Mouse (Mus musculus) spleen, adult 18-20 months (tissue): ENCODE data around the gene Mslnl.

Experiments
- DNase-seq, 2 experiments: peaks; one replicate each; pipeline ENCODE4 v3.0.0; 2022; ENCODE audit warnings: mixed read lengths in 2 of 2

Gene Mslnl

DNA sequence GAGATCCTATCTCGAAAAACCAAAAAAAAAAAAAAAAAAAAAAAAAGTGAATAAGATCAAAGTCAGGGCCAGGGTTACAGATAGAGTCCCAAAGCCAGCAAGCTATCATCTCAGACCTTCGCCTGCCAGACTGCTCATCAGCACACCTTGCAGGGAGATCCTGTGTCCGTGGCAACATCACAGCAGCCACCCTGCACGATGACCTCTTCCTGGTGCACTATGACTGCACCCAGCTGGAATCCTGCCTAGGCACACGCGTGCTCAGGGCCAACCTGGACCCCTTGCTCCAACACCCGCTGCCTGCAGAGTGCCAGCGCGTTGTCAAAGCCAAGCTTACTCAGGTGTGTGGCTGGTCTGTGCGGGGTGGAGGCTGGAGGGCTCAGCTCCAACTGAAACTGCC lies 8.5 kb downstream of the Mslnl start:
- DNase-seq = no peak

DNA sequence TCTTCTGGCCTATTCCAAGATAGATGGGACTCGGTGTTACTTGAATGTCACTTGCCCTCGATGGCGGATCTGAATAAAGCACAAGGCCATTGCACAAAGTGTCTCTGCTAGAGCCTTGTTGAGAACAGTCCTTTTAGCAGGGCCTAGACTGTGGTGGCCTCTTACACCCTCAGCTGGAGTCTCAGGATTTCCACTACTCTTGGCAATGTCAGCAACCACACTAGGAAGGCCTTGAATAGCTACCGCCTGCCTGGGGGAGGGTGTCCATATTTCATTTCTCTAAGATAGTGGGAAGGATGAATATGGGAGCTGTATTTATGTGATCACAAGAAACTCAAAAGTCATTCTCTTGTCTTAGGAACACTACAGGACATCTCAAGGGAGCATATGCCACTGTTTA lies 12.4 kb downstream of the Mslnl start:
- DNase-seq = no peak

DNA sequence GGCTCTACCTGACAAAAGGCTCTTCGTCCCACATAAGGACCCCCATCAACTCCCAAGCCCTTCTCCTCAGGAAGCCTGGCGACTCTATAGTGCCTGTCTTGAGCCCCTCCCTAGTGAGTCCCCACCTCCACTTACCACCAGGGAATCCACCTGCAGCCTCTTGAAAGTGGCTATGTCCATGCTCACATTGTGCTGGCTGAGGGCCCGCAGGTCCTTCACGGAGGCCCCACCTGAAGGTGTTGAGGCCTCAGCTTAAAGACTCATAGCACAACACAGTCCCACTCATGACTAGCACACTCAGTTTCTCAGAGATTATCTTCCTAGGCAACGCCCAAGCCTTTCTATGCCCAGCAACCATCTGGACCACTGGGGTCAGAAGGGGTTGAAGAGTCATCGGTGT lies 13.5 kb downstream of the Mslnl start:
- DNase-seq = no peak

DNA sequence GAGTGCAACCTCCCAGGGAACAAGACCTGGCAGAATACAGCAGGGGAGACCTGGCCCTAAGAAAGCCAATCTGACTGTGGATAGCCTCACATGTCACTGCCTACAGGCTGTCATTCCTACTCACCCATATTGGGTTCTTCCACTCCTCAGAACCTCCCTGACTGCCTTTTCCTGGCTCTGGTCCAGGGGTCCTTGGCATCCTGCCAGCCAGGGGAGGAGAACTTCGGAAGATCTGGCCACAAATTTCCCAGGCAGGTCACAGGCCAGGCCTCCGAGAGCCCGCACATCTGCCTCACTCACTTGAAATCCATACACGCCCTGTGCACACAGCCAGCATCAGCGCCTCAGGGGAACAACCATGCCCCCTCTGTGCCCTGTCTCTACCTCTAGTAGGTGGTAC lies 15.6 kb downstream of the Mslnl start:
- DNase-seq = no peak

DNA sequence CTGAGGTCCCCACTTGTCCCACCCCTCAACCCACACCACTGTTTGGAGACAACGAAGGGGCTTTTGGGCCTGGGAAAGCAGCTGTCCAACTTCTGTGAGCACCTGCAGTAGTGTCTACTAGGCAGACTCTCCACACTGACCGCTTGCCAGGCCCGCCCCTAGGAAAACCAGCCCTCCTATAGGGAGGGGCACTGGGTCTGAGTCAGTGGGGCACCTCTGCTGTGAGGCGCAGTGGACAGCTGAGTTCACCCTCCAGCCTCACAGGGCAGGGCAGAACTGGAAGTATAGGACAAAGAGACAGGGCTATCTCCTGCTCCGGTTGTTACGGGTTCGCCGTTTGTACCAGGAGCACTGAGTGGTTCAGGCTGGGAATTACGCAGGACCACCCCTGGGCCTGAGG lies 18.4 kb downstream of the Mslnl start, which contains the start of gene Msln:
TSS of gene Msln (minus strand) at position 138 of the 400 bp plus-strand sequence.
- DNase-seq = no peak

DNA sequence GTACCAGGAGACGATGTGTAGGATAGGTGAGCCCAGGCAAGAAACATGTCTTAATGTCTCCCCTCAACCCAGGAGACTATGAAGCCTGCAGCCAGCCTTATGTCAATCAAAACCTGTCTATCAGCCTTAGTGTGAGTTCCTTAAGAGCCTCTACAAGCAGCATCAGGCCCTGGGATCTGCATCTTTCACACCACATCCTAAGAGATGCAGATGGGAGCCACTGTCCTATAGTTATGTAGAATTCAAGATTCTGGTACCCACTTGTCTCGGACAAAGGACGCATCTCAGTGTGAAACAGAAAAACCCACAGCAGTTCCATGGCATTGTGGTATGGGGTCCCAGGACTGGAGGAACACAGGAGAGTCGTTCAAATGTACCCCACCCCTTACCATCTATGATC lies 19.2 kb downstream of the Mslnl start:
- DNase-seq = no peak

DNA sequence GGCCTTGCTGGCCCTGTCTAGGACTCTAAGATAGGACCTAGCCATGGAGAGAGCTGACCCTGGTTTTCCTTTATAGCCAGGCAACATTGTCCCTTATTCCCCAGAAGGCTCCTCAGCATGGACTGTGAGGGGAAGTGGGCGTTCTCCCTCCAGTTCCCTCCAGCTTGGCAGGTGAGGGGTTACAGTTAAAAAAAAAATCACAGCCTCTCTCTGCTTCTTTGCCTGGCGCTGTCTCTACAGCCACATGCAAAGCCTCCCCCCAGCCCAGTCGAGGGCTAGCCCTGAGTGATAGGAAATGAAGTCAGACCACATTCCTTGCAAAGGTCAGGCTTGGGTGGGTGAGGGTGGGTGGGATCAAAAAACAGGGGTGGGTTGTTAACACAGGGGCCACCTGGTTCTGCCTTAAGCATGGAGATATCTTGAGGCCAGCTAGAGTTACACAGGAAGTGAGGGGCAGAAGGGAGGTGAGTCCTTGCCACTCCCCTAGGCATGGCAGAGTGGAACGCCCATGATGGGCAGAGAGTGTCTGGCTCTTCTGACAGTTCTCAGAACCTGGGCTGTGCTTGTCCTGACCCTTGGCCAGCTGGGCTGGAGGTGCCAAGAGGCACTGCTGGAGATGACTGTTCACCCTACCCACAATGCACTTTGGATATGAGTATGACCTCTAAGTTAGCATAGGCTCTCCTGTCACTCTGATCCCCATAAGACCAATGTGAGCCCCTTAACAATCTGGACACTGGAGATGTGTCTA lies 20.0 kb downstream of the Mslnl start:
- DNase-seq = no peak

DNA sequence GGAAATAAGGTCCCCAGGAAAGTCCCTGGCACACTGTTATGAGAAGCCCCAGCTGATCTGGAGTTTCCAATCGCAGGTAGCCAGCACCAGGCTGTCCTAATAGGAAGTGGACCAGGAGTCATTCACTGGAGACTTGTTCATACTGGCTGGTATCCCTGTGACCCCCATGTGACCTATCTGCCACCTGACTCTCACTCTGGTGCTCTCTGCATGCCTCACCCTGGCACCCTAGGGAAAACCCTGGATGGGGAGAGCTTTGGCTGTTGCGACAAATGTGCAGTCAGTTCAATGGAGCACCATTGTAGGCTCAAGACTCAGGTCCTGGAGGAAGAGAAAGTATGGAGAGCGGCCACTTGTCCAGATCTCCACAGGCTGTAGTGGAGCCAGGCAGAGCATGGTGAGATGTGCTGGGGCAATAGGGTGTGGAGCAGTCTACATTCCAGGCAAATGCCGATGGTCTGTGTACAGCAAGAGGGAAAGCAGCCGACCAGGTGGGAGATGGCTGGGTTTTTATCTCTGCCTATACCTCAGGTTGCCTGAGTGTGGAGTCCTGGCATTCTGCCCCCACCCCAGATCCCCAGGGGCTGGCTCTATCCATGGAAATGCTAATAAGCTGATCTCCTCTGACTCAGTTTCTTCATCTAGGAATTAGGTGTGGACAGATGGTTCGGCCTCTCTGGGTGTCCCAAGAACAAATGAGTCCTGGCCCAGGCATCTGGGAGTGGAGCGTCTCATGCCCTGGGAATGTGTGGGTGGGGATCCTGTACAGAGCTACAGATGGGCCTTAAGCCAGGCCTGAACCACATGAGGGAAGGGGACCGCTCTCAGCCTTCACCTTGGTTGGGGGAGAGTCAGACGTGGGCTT lies 20.8 kb downstream of the Mslnl start:
- no peak for DNase-seq

DNA sequence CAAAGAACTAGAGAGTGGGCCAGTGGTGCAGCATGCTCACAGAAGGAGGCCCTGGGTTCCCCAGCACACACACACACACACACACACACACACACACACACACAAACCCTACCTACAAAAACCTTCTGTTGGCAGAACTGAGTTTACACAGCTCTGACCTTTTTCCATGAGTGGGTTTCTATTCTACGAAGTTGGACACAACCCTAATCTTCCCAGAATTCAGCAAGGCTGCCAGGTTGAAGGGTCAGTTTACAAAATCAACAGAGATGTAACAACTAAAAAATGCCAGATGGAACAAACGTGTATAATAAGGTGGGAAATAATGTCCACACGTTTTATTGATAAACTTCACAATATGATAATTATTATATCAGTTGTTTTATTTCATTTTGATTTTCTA lies 21.8 kb downstream of the Mslnl start:
- DNase-seq = no peak

DNA sequence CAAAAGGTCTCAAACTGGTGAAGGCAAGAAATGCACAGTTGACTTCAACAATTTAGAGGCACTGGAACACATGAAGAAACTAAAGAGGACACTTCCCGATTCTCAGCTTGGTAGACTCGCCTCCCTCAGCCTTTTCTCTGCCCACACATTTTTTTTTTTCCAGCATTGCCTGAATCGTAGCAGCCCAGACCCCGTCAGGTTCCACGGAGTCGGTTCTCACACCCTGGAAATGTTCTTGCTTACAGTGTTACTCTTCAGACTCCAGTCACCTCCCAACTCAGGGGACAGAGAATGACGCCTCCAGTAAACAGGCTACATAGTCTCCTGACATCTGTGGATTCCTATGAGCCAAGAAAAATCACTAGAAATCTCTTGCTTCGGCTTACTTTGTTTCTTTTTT lies 24.3 kb downstream of the Mslnl start:
- DNase-seq = no peak

DNA sequence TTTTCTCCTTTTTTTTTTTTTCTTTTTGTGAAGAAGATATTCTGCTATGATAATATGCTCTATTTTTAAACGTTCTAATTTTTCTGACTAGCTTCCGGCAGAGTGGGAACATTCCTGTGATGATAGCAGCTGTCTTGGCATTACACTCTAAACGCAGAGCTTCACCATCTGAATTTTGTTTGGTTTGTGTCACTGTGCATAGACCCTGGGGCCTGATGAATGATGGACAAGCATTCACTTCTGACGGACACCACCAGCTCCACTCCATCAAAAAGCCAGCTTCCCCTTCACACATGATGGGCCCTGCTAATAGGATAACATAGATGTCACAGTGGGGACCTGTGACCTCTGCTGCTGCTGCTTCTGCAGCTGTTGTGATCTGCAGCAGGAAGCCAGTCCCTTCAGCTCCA lies 25.7 kb downstream of the Mslnl start:
- no peak for DNase-seq

DNA sequence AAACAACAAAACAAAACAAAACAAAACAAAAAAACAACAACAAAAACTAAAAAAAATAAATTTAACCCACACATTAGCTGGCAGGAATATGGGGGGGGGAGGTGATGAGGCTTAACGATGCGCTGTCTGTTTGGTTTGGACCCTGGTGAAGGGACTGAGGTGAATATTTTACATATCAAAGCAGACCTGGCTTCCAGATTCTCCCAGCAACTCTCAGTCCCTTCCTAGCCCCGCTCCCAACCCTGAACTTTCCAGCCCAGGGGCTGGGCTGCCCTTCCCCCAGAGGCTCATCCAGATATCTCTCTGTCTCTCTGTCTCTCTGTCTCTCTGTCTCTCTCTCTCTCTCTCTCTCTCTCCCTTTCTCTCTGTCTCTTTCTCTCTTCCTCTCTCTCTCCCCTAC lies 26.7 kb downstream of the Mslnl start:
- no peak for DNase-seq

DNA sequence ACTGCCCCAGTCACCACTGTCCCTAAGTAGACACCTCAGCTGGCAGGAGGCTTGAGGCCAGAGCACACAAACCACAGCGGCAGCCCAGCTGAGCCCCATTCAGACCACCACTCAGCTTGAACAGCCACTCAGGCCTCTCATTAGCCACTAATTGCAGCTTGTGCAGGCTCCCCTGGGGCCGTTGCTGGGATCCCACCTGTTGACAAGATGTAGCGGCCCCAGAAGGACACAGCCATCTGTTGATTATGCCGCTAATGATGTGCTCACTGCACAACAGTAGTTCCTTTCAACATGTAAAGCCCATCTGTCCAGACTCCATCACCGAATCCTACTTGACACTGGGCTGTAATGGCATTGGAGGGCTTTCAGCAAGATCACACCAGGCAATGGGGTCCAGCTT lies 30.0 kb downstream of the Mslnl start:
- DNase-seq = no peak

DNA sequence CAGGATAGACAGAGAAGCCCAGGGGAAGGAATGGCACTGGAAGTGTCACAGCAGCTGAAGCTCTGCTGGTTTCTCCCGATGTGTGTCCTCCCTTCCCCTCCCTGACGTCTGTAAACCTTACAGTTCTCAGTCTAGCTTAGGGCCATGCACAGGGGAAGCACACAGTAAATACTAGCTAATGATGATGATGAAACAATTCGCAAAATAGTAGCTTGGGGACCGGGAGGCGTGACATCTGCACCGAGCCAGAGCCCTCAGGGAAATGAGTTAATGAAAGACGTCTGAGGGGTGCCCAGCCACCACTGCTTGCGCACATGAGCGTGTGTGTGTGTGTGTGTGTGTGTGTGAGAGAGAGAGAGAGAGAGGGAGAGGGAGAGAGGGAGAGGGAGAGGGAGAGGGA lies 33.5 kb downstream of the Mslnl start:
- DNase-seq = no peak

DNA sequence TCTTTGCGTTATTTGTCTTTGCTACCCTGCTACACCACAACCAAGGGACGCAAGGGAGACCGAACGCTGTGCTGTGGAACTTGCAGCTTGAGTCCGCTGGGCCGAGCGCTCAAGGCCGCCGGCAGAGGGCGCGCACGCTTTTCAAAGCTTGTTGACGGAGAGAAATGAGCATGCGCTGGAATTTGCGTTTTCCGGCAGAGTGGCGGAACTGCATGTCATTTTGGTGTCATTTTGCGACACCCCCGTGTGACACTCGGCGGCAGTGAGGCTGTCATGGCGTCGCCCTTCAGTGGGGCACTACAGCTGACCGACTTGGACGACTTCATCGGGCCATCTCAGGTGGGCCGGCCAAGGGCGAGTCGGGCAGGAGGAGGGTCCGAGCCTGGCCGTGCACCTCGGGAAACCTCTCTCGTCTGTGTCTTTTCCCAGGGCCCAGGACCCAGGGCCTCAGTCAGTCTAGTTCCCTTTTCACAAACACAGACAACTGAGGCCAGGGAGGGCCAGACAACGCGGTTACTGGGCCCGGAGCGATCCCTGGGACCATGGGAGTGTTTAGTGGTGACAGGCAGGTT lies 37.8 kb downstream of the Mslnl start, which contains the start of gene Narfl:
TSS of gene Narfl (plus strand) at position 228 of the 572 bp plus-strand sequence.
- DNase-seq = peak; percentile 92 to 98

DNA sequence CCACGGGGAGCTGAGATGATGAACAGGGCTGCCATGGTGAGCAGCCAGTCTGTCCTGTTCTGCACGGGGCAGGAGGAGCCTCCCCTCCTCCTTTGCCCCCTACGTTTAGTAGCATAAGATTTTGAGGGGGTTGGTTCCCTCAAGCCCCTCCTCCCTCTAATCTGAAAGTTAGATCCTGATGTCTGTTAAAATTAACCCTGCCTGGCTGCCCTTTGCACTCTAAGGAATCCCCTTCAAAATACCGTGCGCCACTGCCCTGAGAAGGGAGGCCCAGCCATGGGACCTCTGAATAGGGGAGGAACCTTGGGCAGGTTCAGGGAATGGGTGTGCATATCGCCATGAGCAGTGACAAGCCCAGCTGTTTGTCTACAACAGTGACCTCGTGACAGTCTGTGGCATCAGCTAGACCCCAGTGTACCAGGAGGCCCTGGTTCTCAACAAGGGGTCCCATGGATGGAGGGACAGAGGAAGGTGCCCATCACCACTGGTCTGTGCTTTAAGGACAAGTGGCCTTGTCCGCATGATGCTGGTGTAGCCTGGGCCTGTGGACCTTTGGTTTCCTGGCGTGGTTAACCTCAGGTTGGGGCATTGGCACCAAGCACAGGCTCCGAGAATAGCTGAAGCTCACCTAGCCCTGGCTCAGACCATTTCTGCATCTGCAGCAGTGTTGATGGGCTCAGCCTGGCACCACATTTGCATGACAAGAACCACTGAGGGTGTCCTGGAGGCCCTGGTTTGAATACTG lies 39.6 kb downstream of the Mslnl start:
- no peak for DNase-seq

DNA sequence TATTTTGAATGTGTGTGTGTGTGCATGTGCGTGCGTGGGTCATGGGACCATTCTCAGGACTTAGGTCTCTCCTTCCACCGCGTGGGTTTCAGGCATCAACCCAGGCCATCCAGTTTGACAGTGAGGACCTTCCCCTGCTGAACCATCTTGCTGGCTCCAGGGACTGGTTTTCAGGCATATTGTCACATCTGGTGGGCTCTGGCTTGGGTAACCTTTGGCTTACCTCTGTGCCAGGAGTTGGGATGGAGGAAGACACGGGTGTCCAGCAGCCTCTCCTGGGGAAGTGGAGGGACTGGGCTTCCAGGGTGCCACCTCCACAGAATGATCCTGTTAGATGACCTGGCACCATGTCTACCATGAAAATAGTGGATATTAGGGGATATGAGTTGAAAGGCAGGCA lies 42.1 kb downstream of the Mslnl start:
- no peak for DNase-seq

DNA sequence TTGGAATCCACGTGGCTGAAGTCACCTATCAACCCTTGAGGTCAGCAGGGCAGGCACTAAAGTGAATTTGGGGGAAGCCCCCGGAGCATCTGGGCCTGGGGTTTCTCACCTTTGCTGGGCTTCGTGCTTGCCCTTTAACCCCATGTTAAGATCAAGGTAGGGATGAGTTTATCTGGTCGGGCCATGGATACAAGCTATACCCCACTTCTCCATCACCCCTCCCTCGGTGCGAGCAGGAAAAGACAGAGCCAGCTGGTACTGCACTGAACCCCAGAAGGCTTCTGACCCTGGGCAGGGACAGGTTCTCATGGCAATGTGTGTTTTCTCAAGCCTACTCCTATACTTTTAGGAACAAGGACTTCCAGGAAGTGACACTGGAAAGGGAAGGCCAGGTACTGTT lies 45.5 kb downstream of the Mslnl start:
- no peak for DNase-seq

DNA sequence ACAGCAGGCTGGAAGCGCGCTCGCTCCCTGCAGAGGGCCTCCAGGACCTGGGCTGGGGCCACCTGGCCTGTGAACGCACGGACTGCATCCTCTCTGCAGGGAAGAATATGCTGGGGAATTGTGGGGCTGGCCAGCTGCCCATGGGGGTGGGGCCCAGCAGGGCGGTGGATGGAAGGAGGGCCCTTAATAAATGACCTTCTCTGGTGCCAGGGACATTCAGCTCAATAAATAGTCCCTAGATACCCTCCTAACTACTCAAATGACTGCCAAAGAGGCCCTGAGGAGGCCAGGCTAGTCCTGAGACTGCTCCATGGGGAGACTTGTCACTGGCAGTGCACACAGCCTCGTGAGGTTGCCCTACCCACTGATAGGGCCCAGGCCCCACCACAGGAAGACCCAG lies 47.2 kb downstream of the Mslnl start:
- no peak for DNase-seq

DNA sequence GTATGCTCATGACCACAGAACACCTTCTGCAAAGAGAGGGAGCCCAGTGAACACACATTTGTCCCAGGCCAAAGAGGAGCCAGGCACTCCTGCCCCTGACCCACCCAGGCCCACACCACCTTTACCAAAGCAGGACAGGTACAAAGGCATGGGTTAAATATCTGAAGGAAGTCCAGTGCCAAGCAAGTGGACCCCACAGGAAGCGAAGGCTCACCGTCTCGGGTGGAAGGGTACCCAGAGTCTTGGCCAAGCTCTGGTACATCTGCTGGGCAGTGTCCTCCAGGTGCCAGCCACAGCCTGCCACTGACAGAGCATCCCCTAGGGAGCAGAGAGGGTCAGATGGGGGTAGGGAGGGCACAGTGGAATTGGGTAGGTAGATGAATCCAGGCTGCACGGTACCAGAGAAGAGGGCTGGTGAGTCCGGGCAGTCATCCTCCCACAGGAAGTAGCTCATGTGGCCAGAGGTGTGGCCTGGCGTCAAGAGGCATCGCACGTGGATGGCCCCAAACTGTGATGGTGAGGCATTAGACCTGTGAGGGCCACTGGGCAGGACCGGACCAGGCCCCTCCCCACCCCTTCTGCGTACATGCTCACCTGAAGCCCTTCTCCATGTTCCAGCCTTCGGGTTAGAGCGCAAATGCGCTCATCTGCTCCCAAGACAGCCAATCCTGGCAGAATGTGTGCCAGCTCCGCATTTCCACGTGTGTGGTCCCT lies 48.2 kb downstream of the Mslnl start:
- DNase-seq = no peak

DNA sequence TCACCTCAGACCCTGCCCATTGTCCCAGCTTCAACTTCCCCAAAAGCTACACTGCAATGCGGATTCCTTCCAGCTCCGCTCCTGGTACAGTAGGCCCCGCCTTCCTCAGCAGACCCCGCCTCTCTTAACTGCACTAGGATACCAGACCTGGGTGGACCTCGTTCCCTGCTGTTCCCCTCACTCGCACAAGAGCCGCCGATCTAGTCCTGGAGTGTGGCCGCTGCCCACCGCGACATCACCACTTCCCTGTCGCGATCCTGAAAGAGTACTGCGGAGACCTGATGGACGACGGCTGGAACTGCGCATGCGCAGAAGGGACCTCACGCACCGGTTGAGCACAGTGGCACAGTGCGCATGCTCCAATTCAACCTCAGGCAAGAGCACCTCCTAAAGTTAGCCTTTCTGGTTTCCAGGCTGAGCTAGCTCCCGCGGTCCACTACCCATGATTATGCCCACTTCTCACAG lies 49.5 kb downstream of the Mslnl start, which contains the start of gene Haghl:
TSS of gene Haghl (minus strand) at position 393 of the 465 bp plus-strand sequence.
- peak; percentile 87 to 94 for DNase-seq

DNA sequence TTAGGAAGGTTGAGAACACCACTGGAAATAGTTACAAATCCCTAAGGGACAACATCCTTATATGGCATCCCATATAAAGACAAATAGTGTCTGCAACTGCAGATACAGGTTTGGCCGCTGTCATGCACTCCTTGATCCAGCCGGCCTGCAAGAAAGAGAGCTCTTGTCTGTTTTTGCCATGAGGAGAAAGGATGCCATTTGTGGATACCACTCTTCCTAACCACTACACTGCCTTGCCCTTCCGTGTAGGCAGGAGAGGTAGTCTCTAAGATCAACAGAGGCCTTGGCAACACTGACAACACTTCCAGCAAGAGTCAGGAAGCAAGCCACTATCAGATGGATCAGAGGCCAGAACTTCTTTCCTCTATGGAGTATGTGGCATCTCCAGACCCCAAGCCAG lies 50.4 kb downstream of the Mslnl start, which contains the start of gene Ccdc78:
TSS of gene Ccdc78 (plus strand) at position 301 of the 400 bp plus-strand sequence.
- no peak for DNase-seq
